Mouse (Mus musculus) E14TG2a.4 (cell line): ENCODE results near the gene Arfip1.

Source experiments
- H3K27me3 ChIP-seq: 2 replicates; pipeline ENCODE4 v1.6.1; 2014; ENCODE audit warnings: low read length, control low read depth; ENCODE audit not compliant: insufficient read depth
- H3K36me3 ChIP-seq: 2 replicates; pipeline ENCODE4 v1.6.1; 2014; ENCODE audit warnings: low read length, control low read depth; ENCODE audit not compliant: insufficient read depth
- H3K4me1 ChIP-seq: replicated peaks from 2 replicates; pipeline ENCODE4 v1.6.1; 2014; ENCODE audit warnings: low read depth, low read length, control low read depth
- H3K4me3 ChIP-seq: replicated peaks from 2 replicates; pipeline ENCODE4 v1.5.1; 2014; ENCODE audit warnings: mild to moderate bottlenecking, low read length
- H3K9me3 ChIP-seq: 2 replicates; pipeline ENCODE4 v1.6.1; 2014; ENCODE audit warnings: low read length, control low read depth
- CTCF ChIP-seq: conservative IDR thresholded peaks from 2 replicates; pipeline ENCODE4 v1.5.1; 2014; ENCODE audit warnings: low read length
- NANOG ChIP-seq: IDR thresholded peaks from 2 replicates; pipeline ENCODE4 v1.6.1; 2014; ENCODE audit warnings: borderline replicate concordance, low read length, mixed read lengths
- POU5F1 ChIP-seq: IDR thresholded peaks from 2 replicates; pipeline ENCODE4 v1.6.1; 2014; ENCODE audit warnings: low read length, borderline replicate concordance

Gene Arfip1

GRCm38 (mm10) chr3:84582023-84582912, at the start of gene Arfip1:
Gene Arfip1 (minus strand): TSS chr3:84582625.
- TF ChIP-seq POU5F1 (no peak), NANOG (no peak), CTCF (no peak)
- peaks cover 28% of the 10 kb centered on the region for H3K4me1 ChIP-seq
- H3K9me3 ChIP-seq = no peaks in the 10 kb centered on the region
- no peaks in the 10 kb centered on the region for H3K36me3 ChIP-seq
- H3K4me3 ChIP-seq = peak within 1 kb of the TSS; percentile 93
- H3K27me3 ChIP-seq = peaks cover 16% of the 10 kb centered on the region

GRCm38 (mm10) chr3:84631586-84631985, 49.2 kb upstream of the Arfip1 start:
- TF ChIP-seq POU5F1 (no peak), CTCF (peak; percentile 23)
- Histone ChIP-seq H3K4me1 (peaks cover 37% of the 10 kb centered on the region), H3K4me3 (no peak overlapping the region), H3K27me3 (no peaks in the 10 kb centered on the region), H3K9me3 (no peaks in the 10 kb centered on the region), H3K36me3 (no peaks in the 10 kb centered on the region)

- TF ChIP-seq POU5F1 (no peak), CTCF (no peak), NANOG (no peak)
- 0 out of 2 replicates have a peak, but pooled peaks cover 4% of the 10 kb centered on the region for H3K4me1 ChIP-seq
- no peaks in the 10 kb centered on the region for H3K36me3 ChIP-seq
- H3K4me3 ChIP-seq = no peak overlapping the region
- no peaks in the 10 kb centered on the region for H3K27me3 ChIP-seq
- H3K9me3 ChIP-seq = peaks cover 10% of the 10 kb centered on the region; the same call in 1 of the 2 replicates
Measured at GRCm38 (mm10) chr3:84622026-84622425, 39.6 kb upstream of the Arfip1 start.

GRCm38 (mm10) chr3:84619725-84620124, 37.3 kb upstream of the Arfip1 start:
- no peaks in the 10 kb centered on the region for H3K36me3 ChIP-seq
- no peaks in the 10 kb centered on the region for H3K27me3 ChIP-seq
- H3K4me1 ChIP-seq = 0 out of 2 replicates have a peak, but pooled peaks cover 4% of the 10 kb centered on the region
- peaks cover 10% of the 10 kb centered on the region; the same call in 1 of the 2 replicates for H3K9me3 ChIP-seq
- TF ChIP-seq NANOG (no peak), CTCF (no peak), POU5F1 (no peak)
- no peak overlapping the region for H3K4me3 ChIP-seq

- no peak for TF ChIP-seq NANOG
- 0 out of 2 replicates have a peak, but pooled peaks have one; percentile 2 for TF ChIP-seq CTCF
- no peak for TF ChIP-seq POU5F1
- Histone ChIP-seq H3K36me3 (no peaks in the 10 kb centered on the region), H3K4me3 (no peak overlapping the region), H3K4me1 (0 out of 2 replicates have a peak, but pooled peaks cover 4% of the 10 kb centered on the region), H3K27me3 (no peaks in the 10 kb centered on the region), H3K9me3 (peaks cover 10% of the 10 kb centered on the region; the same call in 1 of the 2 replicates)
Measured at GRCm38 (mm10) chr3:84619056-84619455, 36.6 kb upstream of the Arfip1 start.

GRCm38 (mm10) chr3:84618627-84619026, 36.2 kb upstream of the Arfip1 start:
- no peak for TF ChIP-seq NANOG
- no peak for TF ChIP-seq POU5F1
- TF ChIP-seq CTCF = no peak
- H3K9me3 ChIP-seq = peaks cover 10% of the 10 kb centered on the region; the same call in 1 of the 2 replicates
- no peaks in the 10 kb centered on the region for H3K36me3 ChIP-seq
- H3K4me1 ChIP-seq = 0 out of 2 replicates have a peak, but pooled peaks cover 4% of the 10 kb centered on the region
- no peak overlapping the region for H3K4me3 ChIP-seq
- no peaks in the 10 kb centered on the region for H3K27me3 ChIP-seq

- 0 out of 2 replicates have a peak, but pooled peaks cover 7% of the 10 kb centered on the region for H3K4me1 ChIP-seq
- TF ChIP-seq CTCF (no peak), NANOG (no peak), POU5F1 (no peak)
- no peak overlapping the region for H3K4me3 ChIP-seq
- H3K27me3 ChIP-seq = no peaks in the 10 kb centered on the region
- H3K36me3 ChIP-seq = no peaks in the 10 kb centered on the region
- H3K9me3 ChIP-seq = peaks cover 18% of the 10 kb centered on the region
Measured at GRCm38 (mm10) chr3:84615856-84616225, 33.4 kb upstream of the Arfip1 start.

GRCm38 (mm10) chr3:84615050-84615855, 32.8 kb upstream of the Arfip1 start:
- no peaks in the 10 kb centered on the region for H3K36me3 ChIP-seq
- H3K9me3 ChIP-seq = peaks cover 18% of the 10 kb centered on the region
- H3K4me1 ChIP-seq = 0 out of 2 replicates have a peak, but pooled peaks cover 7% of the 10 kb centered on the region
- peak; percentile 83 for TF ChIP-seq CTCF
- TF ChIP-seq POU5F1 = no peak
- no peak overlapping the region for H3K4me3 ChIP-seq
- H3K27me3 ChIP-seq = no peaks in the 10 kb centered on the region
